Mouse (Mus musculus) liver, embryonic 13.5 days (tissue): ENCODE measurements around the gene Mbnl1. TPM values are rescaled to one million over a fixed set of nuclear protein-coding genes. Genes with fewer than 3 reads are reported as not detected.
"Not testable (repeated sequence)": the region's sequence is repeated elsewhere in the genome, so short reads cannot be mapped to it uniquely, and the experiment has no call there.

ENCODE experiments used
- ATAC-seq: fragments of 200-750 bp; cut with Nextera tagmentation; 2 replicates; pipeline ENCODE4 v1.8.0; 2017; ENCODE audit warnings: low read depth, mild to moderate bottlenecking, moderate number of reproducible peaks, moderate library complexity
- DNase-seq: peaks from one replicate; pipeline ENCODE4 v3.0.0; 2022
- H3K27ac ChIP-seq: fragments of 300-500 bp; sonication (generic); 2 replicates; pipeline ENCODE4 v1.5.1; 2015; ENCODE audit warnings: moderate library complexity, mild to moderate bottlenecking, inconsistent platforms
- H3K27me3 ChIP-seq: fragments of 300-500 bp; sonication (generic); 2 replicates; pipeline ENCODE4 v1.6.1; 2015; ENCODE audit warnings: mild to moderate bottlenecking, inconsistent platforms
- H3K36me3 ChIP-seq: fragments of 300-500 bp; sonication (generic); 2 replicates; pipeline ENCODE4 v1.6.1; 2015; ENCODE audit warnings: mild to moderate bottlenecking, inconsistent platforms
- H3K4me1 ChIP-seq: fragments of 300-500 bp; sonication (generic); replicated peaks from 2 replicates; pipeline ENCODE4 v1.6.1; 2015; ENCODE audit warnings: inconsistent platforms
- H3K4me2 ChIP-seq: fragments of 300-500 bp; sonication (generic); 2 replicates; pipeline ENCODE4 v1.6.1; 2015; ENCODE audit warnings: inconsistent platforms, mild to moderate bottlenecking, moderate library complexity
- H3K4me3 ChIP-seq: fragments of 300-500 bp; sonication (generic); replicated peaks from 2 replicates; pipeline ENCODE4 v1.5.1; 2015; ENCODE audit warnings: mild to moderate bottlenecking, inconsistent platforms
- H3K9ac ChIP-seq: fragments of 300-500 bp; sonication (generic); 2 replicates; pipeline ENCODE4 v1.6.1; 2015; ENCODE audit warnings: mild to moderate bottlenecking, inconsistent platforms
- H3K9me3 ChIP-seq: fragments of 300-500 bp; sonication (generic); replicated peaks from 2 replicates; pipeline ENCODE4 v1.6.1; 2016; ENCODE audit warnings: inconsistent platforms
- WGBS: fragments of 180-500 bp; shearing (Covaris S2); methylation state at CpG from one replicate; pipeline ENCODE4 v1.1.7; 2015; ENCODE audit not compliant: insufficient replicate concordance; 5-methylcytosine and 5-hydroxymethylcytosine counted together
- polyA plus RNA-seq: library from polyadenylated mRNA; unstranded; fragments of >200 nt; fragmentation: Nextera tagmentation; extraction: Ambion mirVana; gene quantifications from 2 replicates; pipeline ENCODE4 v1.2.1, GENCODE M21; 2015

Gene Mbnl1
- polyA plus RNA-seq, result 123 and 153 TPM in 2 replicates

- H3K36me3 ChIP-seq, result no peaks in the 10 kb centered on the region
- 8% methylated on average over 5 of the region's 5 CpGs for WGBS
- DNase-seq, result peak; percentile 30
- no peaks in the 10 kb centered on the region for H3K27me3 ChIP-seq
- peak within 1 kb of the TSS; percentile 87 for H3K27ac ChIP-seq
- H3K4me3 ChIP-seq, result peak within 1 kb of the TSS; percentile 41
- peak within 1 kb of the TSS; percentile 64 for H3K9ac ChIP-seq
- peak within 1 kb of the TSS; percentile 64 for H3K4me2 ChIP-seq
- H3K9me3 ChIP-seq, result no peaks in the 10 kb centered on the region
- peak; percentile 33 for ATAC-seq
- H3K4me1 ChIP-seq, result peaks cover 33% of the 10 kb centered on the region
These were observed at the start of gene Mbnl1 for GRCm38 (mm10) chr3:60472681-60473177. Mbnl1 (plus strand) TSS chr3:60472830.

- Histone ChIP-seq H3K27ac (no peak overlapping the region), H3K9ac (no peak overlapping the region), H3K4me3 (no peak overlapping the region), H3K4me1 (peaks cover 31% of the 10 kb centered on the region), H3K9me3 (no peaks in the 10 kb centered on the region), H3K36me3 (no peaks in the 10 kb centered on the region), H3K4me2 (no peak overlapping the region), H3K27me3 (no peaks in the 10 kb centered on the region)
- no peak for ATAC-seq
- DNase-seq, result no peak
- 83% methylated on average over 1 of the region's 1 CpGs for WGBS
These were observed 48.5 kb upstream of the Mbnl1 start for GRCm38 (mm10) chr3:60424148-60424547.

GRCm38 (mm10) chr3:60429049-60429448 is 43.6 kb upstream of the Mbnl1 start:
- Histone ChIP-seq H3K4me3 (no peak overlapping the region), H3K9me3 (no peaks in the 10 kb centered on the region), H3K36me3 (no peaks in the 10 kb centered on the region), H3K9ac (no peak overlapping the region), H3K27me3 (no peaks in the 10 kb centered on the region), H3K27ac (no peak overlapping the region), H3K4me2 (no peak overlapping the region), H3K4me1 (peaks cover 8% of the 10 kb centered on the region; the same call in 1 of the 2 replicates)
- WGBS, result 77% methylated on average over 5 of the region's 5 CpGs
- ATAC-seq (no peak), DNase-seq (no peak)

GRCm38 (mm10) chr3:60437254-60437653 is 35.4 kb upstream of the Mbnl1 start:
- no peak overlapping the region for H3K4me2 ChIP-seq
- H3K9ac ChIP-seq, result no peak overlapping the region
- ATAC-seq, result no peak
- H3K27me3 ChIP-seq, result no peaks in the 10 kb centered on the region
- H3K4me1 ChIP-seq, result no peaks in the 10 kb centered on the region
- DNase-seq, result no peak
- no peaks in the 10 kb centered on the region for H3K9me3 ChIP-seq
- no peak overlapping the region for H3K27ac ChIP-seq
- no peaks in the 10 kb centered on the region for H3K36me3 ChIP-seq
- no peak overlapping the region for H3K4me3 ChIP-seq

GRCm38 (mm10) chr3:60437678-60438232 is 34.9 kb upstream of the Mbnl1 start:
- no peak overlapping the region for H3K4me3 ChIP-seq
- DNase-seq (no peak), ATAC-seq (no peak)
- no peaks in the 10 kb centered on the region for H3K36me3 ChIP-seq
- WGBS, result 44% methylated on average over 1 of the region's 1 CpGs
- H3K9ac ChIP-seq, result no peak overlapping the region
- no peak overlapping the region for H3K4me2 ChIP-seq
- H3K27ac ChIP-seq, result no peak overlapping the region
- H3K4me1 ChIP-seq, result no peaks in the 10 kb centered on the region
- H3K9me3 ChIP-seq, result no peaks in the 10 kb centered on the region
- no peaks in the 10 kb centered on the region for H3K27me3 ChIP-seq

GRCm38 (mm10) chr3:60438715-60439114 is 33.9 kb upstream of the Mbnl1 start:
- no peak for DNase-seq
- Histone ChIP-seq H3K4me1 (no peaks in the 10 kb centered on the region), H3K4me2 (no peak overlapping the region), H3K9me3 (no peaks in the 10 kb centered on the region), H3K36me3 (no peaks in the 10 kb centered on the region), H3K9ac (no peak overlapping the region), H3K27ac (no peak overlapping the region), H3K27me3 (no peaks in the 10 kb centered on the region), H3K4me3 (no peak overlapping the region)
- WGBS, result 76% methylated on average over 1 of the region's 1 CpGs
- ATAC-seq, result no peak

GRCm38 (mm10) chr3:60461828-60462521 is 10.7 kb upstream of the Mbnl1 start:
- ATAC-seq, result no peak
- Histone ChIP-seq H3K4me1 (no peaks in the 10 kb centered on the region), H3K4me2 (no peak overlapping the region), H3K36me3 (no peaks in the 10 kb centered on the region), H3K27ac (no peak overlapping the region), H3K9ac (no peak overlapping the region), H3K4me3 (no peak overlapping the region), H3K27me3 (no peaks in the 10 kb centered on the region), H3K9me3 (no peaks in the 10 kb centered on the region)
- WGBS, result 77% methylated on average over 6 of the region's 6 CpGs
- DNase-seq, result no peak

GRCm38 (mm10) chr3:60468667-60469066 is 4.0 kb upstream of the Mbnl1 start:
- not testable (repeated sequence) for H3K4me3 ChIP-seq, ATAC-seq, H3K9me3 ChIP-seq, DNase-seq, H3K4me2 ChIP-seq, H3K27me3 ChIP-seq, H3K36me3 ChIP-seq, H3K27ac ChIP-seq, H3K9ac ChIP-seq
- peaks cover 29% of the 10 kb centered on the region for H3K4me1 ChIP-seq
- 10% methylated on average over 2 of the region's 3 CpGs for WGBS

- H3K27me3 ChIP-seq, H3K9me3 ChIP-seq, H3K9ac ChIP-seq, H3K36me3 ChIP-seq, ATAC-seq, DNase-seq, H3K4me3 ChIP-seq, H3K4me2 ChIP-seq: not testable (repeated sequence)
- WGBS, result 24% methylated on average over 2 of the region's 3 CpGs
- Histone ChIP-seq H3K27ac (peak overlapping the region; percentile 55), H3K4me1 (peaks cover 29% of the 10 kb centered on the region)
These were observed 3.3 kb upstream of the Mbnl1 start for GRCm38 (mm10) chr3:60469170-60469805.

GRCm38 (mm10) chr3:60472011-60472680 is 484 bp upstream of the Mbnl1 start:
- 23% methylated on average over 2 of the region's 2 CpGs for WGBS
- Histone ChIP-seq H3K27ac (peak overlapping the region; percentile 87), H3K27me3 (no peaks in the 10 kb centered on the region), H3K36me3 (no peaks in the 10 kb centered on the region), H3K9me3 (no peaks in the 10 kb centered on the region), H3K4me1 (peaks cover 33% of the 10 kb centered on the region), H3K4me2 (peak overlapping the region; percentile 64), H3K9ac (peak overlapping the region; percentile 64), H3K4me3 (peak overlapping the region; percentile 41)
- peak; percentile 27 for DNase-seq
- ATAC-seq, result peak; percentile 84
